ENCODE assay signal across 29 mouse cellular contexts in the genomic region with DNA sequence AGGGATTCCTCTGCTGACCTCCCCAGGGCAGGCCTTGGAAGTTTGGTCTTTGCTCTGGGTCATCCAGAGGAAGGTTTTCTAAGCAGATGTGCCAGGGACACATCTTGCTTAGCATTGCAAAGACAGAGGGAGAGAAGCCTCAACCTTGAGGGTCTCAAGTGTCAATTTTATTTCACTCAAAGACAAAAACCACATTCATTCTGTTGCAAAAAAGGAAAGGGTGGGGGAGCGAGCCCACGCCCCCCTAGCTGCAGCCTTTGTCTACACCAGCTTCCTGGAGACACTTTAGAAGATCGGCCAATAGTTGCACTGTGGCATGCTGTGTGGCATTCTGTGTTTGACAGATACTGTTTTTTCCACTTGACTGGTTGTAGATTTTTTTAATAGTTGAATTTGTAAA.
DNase-seq lines count a peak whose midpoint lies in the region; ATAC-seq and TF ChIP-seq lines count a peak whose summit lies in the region.
"Had no signal": no experiment of that assay in that cellular context is flagged by ENCODE, and none has a peak within 500 bp of the region (broad histone marks: within the 10 kb centered on the region; RNA-seq: fewer than 3 reads in every experiment).

No protein-coding gene starts in this region.

- no peak for ATAC-seq in midbrain, postnatal 0 days (ENCODE audit: low FRiP score)
- ATAC-seq: forebrain, embryonic 15.5 days; inflammation-experienced regulatory T-cells, adult 6 months had no signal

- H3K27me3 ChIP-seq in midbrain, embryonic 10.5 days (ENCODE audit: low read depth, poor library complexity, severe bottlenecking): no peaks in the 10 kb centered on the region
- no peaks in the 10 kb centered on the region for H3K27me3 ChIP-seq in midbrain, postnatal 0 days (ENCODE audit: insufficient read depth, low read length)
- no peaks in the 10 kb centered on the region for H3K27me3 ChIP-seq in MEL (ENCODE audit: control insufficient read depth in 1 of 2, insufficient read depth in 2 of 2, low read length in 2 of 2)
- H3K27me3 ChIP-seq: embryonic facial prominence, embryonic 12.5 days; forebrain, embryonic 15.5 days; heart, embryonic 15.5 days; hindbrain, embryonic 15.5 days; limb, embryonic 12.5 days; midbrain, embryonic 12.5 days; neural tube, embryonic 13.5 days; stomach, embryonic 15.5 days had no signal

- H3K27ac ChIP-seq in midbrain, embryonic 10.5 days (replicated peaks): 0 out of 2 replicates have a peak overlapping the region, but pooled peaks have one; percentile 13
- no peak overlapping the region for H3K27ac ChIP-seq in midbrain, postnatal 0 days (ENCODE audit: low read depth, low read length)
- no peak overlapping the region for H3K27ac ChIP-seq in MEL (ENCODE audit: control insufficient read depth, low read depth, low read length)
- H3K27ac ChIP-seq: embryonic facial prominence, embryonic 12.5 days; forebrain, embryonic 10.5 days; forebrain, embryonic 15.5 days; heart, embryonic 15.5 days; hindbrain, embryonic 15.5 days; layer of hippocampus, adult 2 months; left cerebral cortex, adult 2 months; limb, embryonic 12.5 days; midbrain, embryonic 12.5 days; neural tube, embryonic 13.5 days; stomach, embryonic 15.5 days had no signal

- peaks cover 45% of the 10 kb centered on the region for H3K36me3 ChIP-seq in midbrain, embryonic 10.5 days
- no peaks in the 10 kb centered on the region for H3K36me3 ChIP-seq in midbrain, postnatal 0 days (ENCODE audit: insufficient read depth, low read length)
- no peaks in the 10 kb centered on the region for H3K36me3 ChIP-seq in MEL (ENCODE audit: control insufficient read depth in 1 of 2, insufficient read depth in 2 of 2, low read length in 2 of 2)
- H3K36me3 ChIP-seq: embryonic facial prominence, embryonic 12.5 days; heart, embryonic 15.5 days; hindbrain, embryonic 15.5 days; stomach, embryonic 15.5 days had no signal

- TF ChIP-seq POLR2A in MEL (IDR thresholded peaks at IDR 0.05; ENCODE audit: control insufficient read depth in 1 of 2, insufficient read depth in 1 of 2, low read depth in 1 of 2, low read length in 2 of 2, poor library complexity in 1 of 2): no peak

- no peaks in the 10 kb centered on the region for H3K79me2 ChIP-seq in MEL (ENCODE audit: control insufficient read depth, insufficient read depth, low read length, poor library complexity)

- no peak overlapping the region for H3K4me3 ChIP-seq in midbrain, embryonic 10.5 days
- no peak overlapping the region for H3K4me3 ChIP-seq in midbrain, postnatal 0 days (ENCODE audit: low read depth, low read length)
- no peak overlapping the region for H3K4me3 ChIP-seq in MEL (ENCODE audit: control insufficient read depth in 1 of 2, insufficient read depth in 1 of 2, low read depth in 2 of 2, low read length in 2 of 2)
- H3K4me3 ChIP-seq: embryonic facial prominence, embryonic 12.5 days; forebrain, embryonic 10.5 days; forebrain, embryonic 15.5 days; heart, embryonic 15.5 days; hindbrain, embryonic 15.5 days; layer of hippocampus, adult 2 months; left cerebral cortex, adult 2 months; limb, embryonic 12.5 days; midbrain, embryonic 12.5 days; neural tube, embryonic 13.5 days; stomach, embryonic 15.5 days had no signal

- no peak for TF ChIP-seq CTCF in midbrain, postnatal 0 days (IDR thresholded peaks at IDR 0.05)
- TF ChIP-seq CTCF in MEL (IDR thresholded peaks at IDR 0.05 in 2 of 3, conservative IDR thresholded peaks at IDR 0.05 in 1 of 3; ENCODE audit: control insufficient read depth in 1 of 3, insufficient read depth in 1 of 3, low read depth in 2 of 3, low read length in 3 of 3, poor library complexity in 1 of 3, severe bottlenecking in 1 of 3): no peak

- H3K9ac ChIP-seq in midbrain, postnatal 0 days (replicated peaks; ENCODE audit: low read length, poor library complexity, severe bottlenecking): no peak overlapping the region
- H3K9ac ChIP-seq in MEL (ENCODE audit: control insufficient read depth, low read depth, low read length, poor library complexity, severe bottlenecking): no peak overlapping the region
- H3K9ac ChIP-seq: embryonic facial prominence, embryonic 12.5 days; forebrain, embryonic 15.5 days; heart, embryonic 15.5 days; hindbrain, embryonic 15.5 days; limb, embryonic 12.5 days; midbrain, embryonic 12.5 days; neural tube, embryonic 13.5 days; stomach, embryonic 15.5 days had no signal

- peak; percentile 63 for DNase-seq in heart, adult 11 months
- no peak for DNase-seq in heart, adult 18-20 months
- no peak for DNase-seq in midbrain, embryonic 10.5 days (ENCODE audit: low spot score)
- no peak for DNase-seq in midbrain, postnatal 0 days (ENCODE audit: low spot score)
- DNase-seq in 416B (ENCODE audit: low read depth): peak; percentile 35
- DNase-seq in MEL (ENCODE audit: low read depth, low spot score): peak; percentile 2
- DNase-seq in cerebellum, adult 18-20 months: no peak
- DNase-seq in spleen, adult 12 weeks (ENCODE audit: low spot score): no peak
- DNase-seq: adrenal gland, postnatal 25 days; cerebellum, adult 8-10 months; cerebellum, postnatal 25 days; gastrocnemius, postnatal 25 days; kidney, adult 18-20 months; kidney, postnatal 36 days; lung, postnatal 36 days; right cerebral cortex, postnatal 14 days had no signal

- H3K4me2 ChIP-seq in midbrain, postnatal 0 days (ENCODE audit: low read depth, low read length, poor library complexity, severe bottlenecking): no peak overlapping the region
- H3K4me2 ChIP-seq: embryonic facial prominence, embryonic 12.5 days; forebrain, embryonic 15.5 days; hindbrain, embryonic 15.5 days; limb, embryonic 12.5 days; liver, embryonic 11.5 days; midbrain, embryonic 12.5 days; neural tube, embryonic 13.5 days; stomach, embryonic 15.5 days had no signal

- peaks cover 37% of the 10 kb centered on the region for H3K4me1 ChIP-seq in midbrain, embryonic 10.5 days
- H3K4me1 ChIP-seq in midbrain, postnatal 0 days (ENCODE audit: insufficient read depth, low read length): no peaks in the 10 kb centered on the region
- no peaks in the 10 kb centered on the region for H3K4me1 ChIP-seq in MEL (ENCODE audit: control insufficient read depth in 1 of 2, insufficient read depth in 2 of 2, low read length in 2 of 2)
- H3K4me1 ChIP-seq: stomach, embryonic 15.5 days had no signal

- H3K9me3 ChIP-seq in midbrain, embryonic 10.5 days (replicated peaks): peaks cover 15% of the 10 kb centered on the region; the same call in 1 of the 2 replicates
- H3K9me3 ChIP-seq in midbrain, postnatal 0 days (ENCODE audit: low read length): no peaks in the 10 kb centered on the region
- H3K9me3 ChIP-seq in MEL (replicated peaks; ENCODE audit: insufficient read depth, low read length): no peaks in the 10 kb centered on the region
- H3K9me3 ChIP-seq: embryonic facial prominence, embryonic 12.5 days; forebrain, embryonic 15.5 days; heart, embryonic 15.5 days; hindbrain, embryonic 15.5 days; limb, embryonic 12.5 days; midbrain, embryonic 12.5 days; neural tube, embryonic 13.5 days; stomach, embryonic 15.5 days had no signal

- TF ChIP-seq RAD21 in MEL (IDR thresholded peaks at IDR 0.05; ENCODE audit: low read depth, low read length): no peak

- WGBS in midbrain, embryonic 10.5 days: 40% methylated on average over 3 of the region's 3 CpGs
- 29% methylated on average over 3 of the region's 3 CpGs for WGBS in midbrain, postnatal 0 days

- no peak for TF ChIP-seq EP300 in MEL (IDR thresholded peaks at IDR 0.05; ENCODE audit: low read depth in 1 of 2, low read length in 2 of 2)

TF ChIP-seq in MEL, 35 proteins besides CTCF, POLR2A, EP300 and RAD21:
- TF ChIP-seq JUND (IDR thresholded peaks at IDR 0.05; ENCODE audit: low read depth, low read length) (no peak), ZKSCAN1 (IDR thresholded peaks at IDR 0.05; ENCODE audit: low read depth, low read length) (no peak), UBTF (IDR thresholded peaks at IDR 0.05; ENCODE audit: borderline replicate concordance, insufficient read depth, low read depth, low read length) (no peak), ZMIZ1 (IDR thresholded peaks at IDR 0.05; ENCODE audit: low read depth, low read length) (no peak), RCOR1 (IDR thresholded peaks at IDR 0.05; ENCODE audit: low read depth, low read length) (no peak), USF1 (IDR thresholded peaks at IDR 0.05; ENCODE audit: low read depth, low read length) (no peak), MAFK (IDR thresholded peaks at IDR 0.05; ENCODE audit: borderline replicate concordance, low read depth, low read length) (no peak), TCF12 (IDR thresholded peaks at IDR 0.05; ENCODE audit: low read depth, low read length) (no peak), GATA1 (IDR thresholded peaks at IDR 0.05; ENCODE audit: low read depth, low read length) (no peak), ZC3H11A (IDR thresholded peaks at IDR 0.05; ENCODE audit: low read depth, low read length) (no peak), ZNF384 (IDR thresholded peaks at IDR 0.05; ENCODE audit: low read depth, low read length) (no peak), KAT2A (conservative IDR thresholded peaks at IDR 0.05; ENCODE audit: low read depth, low read length) (no peak), MYC (IDR thresholded peaks at IDR 0.05; ENCODE audit: low read depth, low read length) (no peak), POLR2AphosphoS2 (IDR thresholded peaks at IDR 0.05; ENCODE audit: low read length) (no peak), USF2 (IDR thresholded peaks at IDR 0.05; ENCODE audit: borderline replicate concordance in 1 of 2, insufficient read depth in 1 of 2, low read depth in 1 of 2, low read length in 2 of 2) (no peak), POLR2AphosphoS5 (IDR thresholded peaks at IDR 0.05; ENCODE audit: borderline replicate concordance, low read depth, low read length) (no peak)

Comparison
In these comparisons a context has a peak if more than half of its experiments do, and no peak if none do; other contexts are left out.
1. DNase-seq: peak in heart, adult 11 months (single experiment), 416B (single experiment) and MEL (single experiment); none in heart, adult 18-20 months (0 of 2), midbrain, embryonic 10.5 days (single experiment), midbrain, postnatal 0 days (single experiment), cerebellum, adult 18-20 months (0 of 2) and spleen, adult 12 weeks (single experiment).